Mouse (Mus musculus) lung, adult 2 months (tissue): ENCODE data around the gene Cpm.

Experiments
- CTCF ChIP-seq: fragments of 200-500 bp; IDR thresholded peaks from 2 replicates; pipeline ENCODE4 v1.5.1; 2011; ENCODE audit warnings: mild to moderate bottlenecking, low read length, control low read depth; ENCODE audit not compliant: insufficient read depth
- POLR2A ChIP-seq: fragments of 200-500 bp; IDR thresholded peaks from 2 replicates; pipeline ENCODE4 v1.6.1; 2011; ENCODE audit warnings: low read depth, mild to moderate bottlenecking, control low read depth, low read length, borderline replicate concordance; ENCODE audit errors: extremely low read depth

DNA sequence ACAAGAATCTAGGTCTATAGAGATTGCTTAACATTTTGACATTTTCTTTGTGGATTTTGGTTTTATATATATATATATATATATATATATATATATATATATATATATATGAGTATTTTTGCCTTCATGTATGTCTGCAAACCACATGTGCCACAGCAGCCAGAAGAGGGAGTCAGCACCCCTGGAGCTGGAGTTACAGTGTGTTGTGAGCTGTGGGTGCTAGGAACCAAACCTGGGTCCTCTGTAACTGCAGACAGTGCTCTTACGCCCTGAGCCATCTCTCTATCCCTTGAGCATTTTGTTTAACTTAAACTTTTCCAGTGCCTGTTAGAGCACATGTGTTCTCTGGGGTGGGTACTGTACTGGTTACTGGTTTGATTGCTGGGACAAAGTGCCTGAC lies 44.6 kb downstream of the Cpm start:
- TF ChIP-seq CTCF (no peak), POLR2A (no peak)
